Mouse (Mus musculus): ENCODE measurements around the gene Gm4450.
"Not testable (repeated sequence)": the region's sequence is repeated elsewhere in the genome, so short reads cannot be mapped to it uniquely, and the experiment has no call there.

The Gm4450 gene

DNA sequence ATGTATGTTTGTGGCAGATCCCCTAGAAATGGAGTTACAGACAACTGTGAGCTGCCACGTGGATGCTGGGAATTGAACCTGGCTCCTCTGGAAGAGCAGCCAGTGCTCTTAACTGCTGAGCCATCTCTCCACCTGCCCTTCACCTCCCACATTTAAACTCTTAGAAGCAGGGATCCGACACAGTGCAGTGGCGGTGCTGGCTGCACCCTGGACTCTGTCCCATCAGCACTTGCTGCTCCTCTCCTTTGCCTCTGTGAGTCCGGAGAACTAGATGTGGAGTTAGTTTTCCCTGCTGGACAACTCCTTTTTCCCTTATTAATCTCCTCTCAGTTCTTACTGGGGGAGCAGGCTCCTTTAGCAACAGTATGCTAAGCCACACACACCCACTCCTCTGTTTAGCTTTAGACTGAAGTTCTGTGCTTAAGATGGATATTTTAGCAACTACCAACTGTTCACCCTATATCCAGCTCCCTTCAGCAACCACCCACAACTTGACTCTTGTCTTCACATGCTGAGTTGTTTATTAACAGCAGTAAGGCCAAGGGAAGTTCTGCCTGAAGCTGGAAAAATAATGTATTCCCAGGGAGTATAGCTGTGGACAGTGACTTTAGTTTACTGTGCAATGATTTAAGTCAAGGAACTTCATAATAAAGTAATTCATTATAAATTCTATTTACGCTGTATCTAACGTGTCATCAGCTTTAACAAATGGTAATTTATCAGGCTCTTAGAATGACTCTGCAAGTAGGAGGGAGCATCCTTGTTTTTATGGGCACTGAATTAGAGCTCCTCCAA is 37.7 kb downstream of the Gm4450 start:
- DNase-seq (ENCODE audit: low spot score in 2 of 2): no peak

DNA sequence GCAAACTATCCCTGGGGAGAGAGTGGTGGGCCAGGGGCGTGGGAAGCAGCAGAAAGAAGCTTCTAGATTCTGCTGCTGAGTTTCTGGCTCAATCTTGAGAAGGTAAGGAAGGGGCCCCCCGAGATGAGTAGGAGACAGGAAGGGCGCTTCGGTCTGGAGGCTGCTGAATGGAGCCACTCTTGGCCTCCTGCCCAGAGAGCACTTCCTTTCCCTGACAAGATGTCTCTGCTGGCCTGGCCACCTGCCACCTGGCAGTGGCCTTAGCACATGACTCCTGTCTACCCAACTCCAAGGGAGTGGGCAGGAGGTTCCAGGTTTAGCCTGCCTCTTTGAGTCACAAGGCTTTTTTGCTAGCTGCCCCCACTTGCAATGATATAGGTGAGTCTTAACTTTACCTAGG is 39.6 kb downstream of the Gm4450 start:
- DNase-seq (ENCODE audit: low spot score in 2 of 2): no peak

- peak in 1 of 2 experiments; percentile 1 for DNase-seq (ENCODE audit: low spot score in 2 of 2)
Measured at GRCm38 (mm10) chr3:98416426-98417250, 40.3 kb downstream of the Gm4450 start.

DNA sequence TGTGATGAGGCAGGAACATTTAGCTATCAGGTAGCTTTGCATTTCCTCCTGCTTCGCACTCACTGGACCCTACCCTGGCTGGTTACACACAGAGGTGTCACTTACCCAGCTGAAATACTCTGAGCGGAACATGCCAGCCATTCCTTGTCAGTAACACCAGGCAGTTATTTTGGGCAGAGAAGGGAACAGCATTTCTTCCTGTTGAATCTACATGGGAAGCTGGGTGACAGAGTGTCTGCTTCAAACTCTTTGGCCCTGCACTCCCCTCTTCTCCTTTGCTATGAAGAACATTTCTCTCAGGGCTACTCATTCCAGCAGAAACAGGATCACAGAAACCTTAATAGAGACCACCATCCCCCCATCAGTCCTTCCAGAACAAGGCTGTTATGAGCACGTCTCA is 42.6 kb downstream of the Gm4450 start:
- DNase-seq (ENCODE audit: low spot score in 2 of 2): no peak

DNA sequence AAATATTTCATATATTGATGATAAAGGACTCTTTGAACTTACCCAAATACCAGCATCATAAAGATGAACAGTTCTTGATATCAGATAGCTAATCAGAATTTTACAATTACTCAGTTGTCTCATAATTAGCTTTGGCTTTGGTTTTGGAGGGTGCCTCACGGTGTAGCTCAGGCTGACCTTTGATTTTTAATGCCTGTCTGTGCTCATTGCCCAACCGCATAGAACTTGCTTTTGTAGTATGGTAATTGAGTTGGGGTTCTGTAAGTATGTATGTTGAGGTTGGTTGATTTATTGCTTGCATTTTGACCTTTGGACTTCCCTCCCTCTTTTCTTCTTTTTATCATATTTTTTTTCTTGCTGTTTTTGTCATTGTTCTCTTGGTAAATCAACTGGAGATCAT is 43.2 kb downstream of the Gm4450 start:
- DNase-seq (ENCODE audit: low spot score in 2 of 2): no peak

- not testable (repeated sequence) for DNase-seq (ENCODE audit: low spot score in 2 of 2)
Measured at GRCm38 (mm10) chr3:98410619-98411580, 46.0 kb downstream of the Gm4450 start.

- DNase-seq (ENCODE audit: low spot score in 2 of 2): not testable (repeated sequence)
Measured at GRCm38 (mm10) chr3:98407261-98407780, 49.6 kb downstream of the Gm4450 start.

GRCm38 (mm10) chr3:98406569-98407144 is 50.3 kb downstream of the Gm4450 start:
- peak; percentile 69 to 80 for DNase-seq (ENCODE audit: low spot score in 2 of 2)

- not testable (repeated sequence) for DNase-seq (ENCODE audit: low spot score in 2 of 2)
Measured at GRCm38 (mm10) chr3:98405877-98406276, 51.0 kb downstream of the Gm4450 start.

GRCm38 (mm10) chr3:98404268-98404895 is 52.5 kb downstream of the Gm4450 start:
- not testable (repeated sequence) for DNase-seq (ENCODE audit: low spot score in 2 of 2)

Measured in thymus, postnatal 10 days (tissue).